In the genomic region with DNA sequence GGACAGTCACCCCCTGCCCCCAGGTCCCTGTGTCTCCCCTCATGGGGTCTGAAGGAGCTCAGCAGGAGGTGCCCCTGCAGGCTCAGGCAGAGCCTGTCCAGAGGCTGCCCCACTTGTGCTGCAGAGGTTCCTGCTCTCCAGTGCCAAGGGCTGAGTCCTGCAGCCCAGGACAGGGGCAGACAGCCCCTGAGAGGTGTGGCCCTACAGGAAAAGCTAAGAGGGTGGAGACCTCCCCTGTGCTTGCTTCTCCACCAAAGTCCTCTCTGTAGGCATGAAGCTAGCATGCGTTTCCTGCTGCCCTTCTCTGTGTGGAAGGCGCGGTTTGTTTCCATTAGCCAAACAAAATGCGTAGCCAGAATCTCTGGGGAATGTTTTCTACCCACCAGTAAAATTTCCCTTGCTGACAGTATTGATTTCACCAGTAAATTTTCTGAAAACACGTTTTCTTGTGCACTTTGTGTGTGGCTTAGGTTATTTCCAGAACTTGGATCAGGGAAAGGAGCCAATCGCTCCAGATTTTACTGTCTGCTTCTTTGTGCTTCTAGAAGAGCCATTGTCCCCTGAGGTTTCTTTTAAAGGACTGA, we compare ENCODE assay signal across 13 mouse cellular contexts. TPM values are rescaled to one million over a fixed set of nuclear protein-coding genes. Genes with fewer than 3 reads are reported as not detected.
DNase-seq lines count a peak whose midpoint lies in the region; ATAC-seq and TF ChIP-seq lines count a peak whose summit lies in the region.
"Not testable (repeated sequence)": the region's sequence is repeated elsewhere in the genome, so short reads cannot be mapped to it uniquely, and the experiment has no call there.
"Had no signal": no experiment of that assay in that cellular context is flagged by ENCODE, and none has a peak within 500 bp of the region (broad histone marks: within the 10 kb centered on the region; RNA-seq: fewer than 3 reads in every experiment).

No protein-coding gene starts in this region.

- DNase-seq in Patski (ENCODE audit: low read depth, low spot score); gastrocnemius, adult 2 months: not testable (repeated sequence)
- DNase-seq in kidney, postnatal 25 days = peak; percentile 24 to 67

- not testable (repeated sequence) for H3K4me1 ChIP-seq in heart, embryonic 16.5 days (ENCODE audit: control insufficient read depth, insufficient read depth, low read length); intestine, embryonic 15.5 days (replicated peaks)
- H3K4me1 ChIP-seq in liver, embryonic 16.5 days (ENCODE audit: control insufficient read depth, low read depth, low read length) = peaks cover 12% of the 10 kb centered on the region

- H3K9ac ChIP-seq in heart, embryonic 16.5 days (ENCODE audit: low read length); intestine, embryonic 15.5 days; liver, embryonic 16.5 days (ENCODE audit: low read depth, low read length): not testable (repeated sequence)

- CTCF ChIA-PET in Patski (lab: Charles Lee) = interaction anchor here (0.6 to 1.7 kb wide), 2 partner anchors 9 to 10 kb away, joined by 3 to 5 read pairs; no protein-coding TSS in a partner anchor

- not testable (repeated sequence) for H3K9me3 ChIP-seq in heart, embryonic 16.5 days (replicated peaks; ENCODE audit: control insufficient read depth, low read length); intestine, embryonic 15.5 days; liver, embryonic 16.5 days (replicated peaks; ENCODE audit: control insufficient read depth, low read length)

- H3K4me3 ChIP-seq in gastrocnemius, adult 2 months = 0 out of 2 replicates have a peak overlapping the region, but pooled peaks have one; percentile 32
- not testable (repeated sequence) for H3K4me3 ChIP-seq in heart, embryonic 16.5 days (ENCODE audit: low read length); intestine, embryonic 15.5 days (replicated peaks); liver, embryonic 16.5 days (ENCODE audit: low read depth, low read length)

- not testable (repeated sequence) for H3K27me3 ChIP-seq in Patski; heart, embryonic 16.5 days (ENCODE audit: control insufficient read depth, insufficient read depth, low read length); intestine, embryonic 15.5 days (replicated peaks); liver, embryonic 16.5 days (ENCODE audit: control insufficient read depth, insufficient read depth, low read depth, low read length)

- H3K27ac ChIP-seq in gastrocnemius, adult 2 months = peak overlapping the region; percentile 38
- H3K27ac ChIP-seq in heart, embryonic 16.5 days (ENCODE audit: low read length) = peak overlapping the region; percentile 23; the same call in 1 of the 2 replicates
- not testable (repeated sequence) for H3K27ac ChIP-seq in intestine, embryonic 15.5 days; liver, embryonic 16.5 days (ENCODE audit: low read length)

- H3K4me2 ChIP-seq in heart, embryonic 16.5 days (ENCODE audit: low read depth, low read length); intestine, embryonic 15.5 days (replicated peaks); liver, embryonic 16.5 days (ENCODE audit: low read depth, low read length): not testable (repeated sequence)

- POLR2A ChIA-PET in Patski (lab: Charles Lee) = not testable (repeated sequence)

- in situ Hi-C loops in Patski (cut with MboI; ENCODE audit: low pct_unique_long_range_greater_than_20kb) = not testable (repeated sequence)

- peak; percentile 12 for ATAC-seq in Patski
- ATAC-seq in heart, embryonic 16.5 days (replicated peaks; ENCODE audit: extremely low read depth, insufficient read depth, low FRiP score) = peak; percentile 49
- ATAC-seq in intestine, embryonic 15.5 days = peak; percentile 63
- ATAC-seq in liver, embryonic 16.5 days (ENCODE audit: low read depth) = peak; percentile 48; the same call in 1 of the 2 replicates
- peak; percentile 40; the same call in 1 of the 2 replicates for ATAC-seq in megakaryocyte-erythroid progenitor cell, adult 5-6 weeks (replicated peaks; ENCODE audit: low FRiP score, low TSS enrichment, poor library complexity, severe bottlenecking)

- H3K36me3 ChIP-seq in heart, embryonic 16.5 days (ENCODE audit: control insufficient read depth, insufficient read depth); intestine, embryonic 15.5 days; liver, embryonic 16.5 days (ENCODE audit: control insufficient read depth, insufficient read depth): not testable (repeated sequence)

- WGBS in heart, embryonic 16.5 days = 33% methylated on average over 6 of the region's 6 CpGs
- WGBS in intestine, embryonic 15.5 days = 18% methylated on average over 6 of the region's 6 CpGs
- WGBS in liver, embryonic 16.5 days (ENCODE audit: insufficient replicate concordance) = 15% methylated on average over 6 of the region's 6 CpGs

- intact Hi-C loops in gastrocnemius, adult 2 months (cut with DNase I) = not testable (repeated sequence)

- not testable (repeated sequence) for TF ChIP-seq CTCF in Patski (IDR thresholded peaks at IDR 0.05); gastrocnemius, adult 2 months (IDR thresholded peaks at IDR 0.05)

RNA-seq across cellular contexts. Expression of a gene that starts 6.9 kb away (rescaled TPM):
- polyA plus RNA-seq in Patski (2021) = not detected
- total RNA-seq in gastrocnemius, adult 2 months (2021) = not detected
- polyA plus RNA-seq in heart, embryonic 16.5 days (2015; fragmentation: Nextera tagmentation; extraction: Ambion mirVana) = not detected in 2 replicates
- polyA plus RNA-seq in intestine, embryonic 15.5 days (2015; fragmentation: Nextera tagmentation; extraction: Ambion mirVana) = not detected in 2 replicates
- polyA plus RNA-seq in liver, embryonic 16.5 days (2015; fragmentation: Nextera tagmentation; extraction: Ambion mirVana) = not detected in 2 replicates
- not detected in 2 replicates for total RNA-seq in megakaryocyte-erythroid progenitor cell, adult 5-6 weeks (2014; fragmentation: Nextera tagmentation)
- total RNA-seq in megakaryocyte-erythroid progenitor cell, adult 5-6 weeks (2017) = not detected in 2 replicates
- total RNA-seq: megakaryocyte, adult 5-6 weeks had no signal
- polyA plus RNA-seq: C2C12; forebrain, embryonic 12.5 days; heart, embryonic 11.5 days; limb, embryonic 10.5 days had no signal

RNA-seq across cellular contexts. Expression of a gene that starts 8.8 kb away (rescaled TPM):
- polyA plus RNA-seq in Patski (2021) = 0.01 TPM
- total RNA-seq in gastrocnemius, adult 2 months (2021) = not detected
- not detected in 2 replicates for polyA plus RNA-seq in heart, embryonic 16.5 days (2015; fragmentation: Nextera tagmentation; extraction: Ambion mirVana)
- 0.03 TPM in 1 of 2 replicates, not detected in the other for polyA plus RNA-seq in intestine, embryonic 15.5 days (2015; fragmentation: Nextera tagmentation; extraction: Ambion mirVana)
- polyA plus RNA-seq in liver, embryonic 16.5 days (2015; fragmentation: Nextera tagmentation; extraction: Ambion mirVana) = 0.12 TPM in 1 of 2 replicates, not detected in the other
- total RNA-seq in megakaryocyte-erythroid progenitor cell, adult 5-6 weeks (2014; fragmentation: Nextera tagmentation) = 0.28 TPM in 1 of 2 replicates, not detected in the other
- not detected in 2 replicates for total RNA-seq in megakaryocyte-erythroid progenitor cell, adult 5-6 weeks (2017)
- polyA plus RNA-seq: C2C12; heart, embryonic 11.5 days; limb, embryonic 10.5 days had no signal

RNA-seq across cellular contexts. Expression of a gene that starts 12.6 kb away (rescaled TPM):
- not detected for polyA plus RNA-seq in Patski (2021)
- not detected for total RNA-seq in gastrocnemius, adult 2 months (2021)
- not detected in 2 replicates for polyA plus RNA-seq in heart, embryonic 16.5 days (2015; fragmentation: Nextera tagmentation; extraction: Ambion mirVana)
- not detected in 2 replicates for polyA plus RNA-seq in intestine, embryonic 15.5 days (2015; fragmentation: Nextera tagmentation; extraction: Ambion mirVana)
- 0.02 TPM in 1 of 2 replicates, not detected in the other for polyA plus RNA-seq in liver, embryonic 16.5 days (2015; fragmentation: Nextera tagmentation; extraction: Ambion mirVana)
- total RNA-seq in megakaryocyte-erythroid progenitor cell, adult 5-6 weeks (2014; fragmentation: Nextera tagmentation) = not detected in 2 replicates
- total RNA-seq in megakaryocyte-erythroid progenitor cell, adult 5-6 weeks (2017) = 0.42 TPM in 1 of 2 replicates, not detected in the other
- total RNA-seq: layer of hippocampus, postnatal 25 days; megakaryocyte, adult 5-6 weeks had no signal
- polyA plus RNA-seq: C2C12; forebrain, embryonic 12.5 days; heart, embryonic 11.5 days; limb, embryonic 10.5 days had no signal

RNA-seq across cellular contexts. Expression of a gene that starts 25.0 kb away (rescaled TPM):
- not detected for polyA plus RNA-seq in Patski (2021)
- total RNA-seq in gastrocnemius, adult 2 months (2021) = not detected
- polyA plus RNA-seq in heart, embryonic 16.5 days (2015; fragmentation: Nextera tagmentation; extraction: Ambion mirVana) = not detected in 2 replicates
- not detected in 2 replicates for polyA plus RNA-seq in intestine, embryonic 15.5 days (2015; fragmentation: Nextera tagmentation; extraction: Ambion mirVana)
- not detected in 2 replicates for polyA plus RNA-seq in liver, embryonic 16.5 days (2015; fragmentation: Nextera tagmentation; extraction: Ambion mirVana)
- not detected in 2 replicates for total RNA-seq in megakaryocyte-erythroid progenitor cell, adult 5-6 weeks (2014; fragmentation: Nextera tagmentation)
- total RNA-seq in megakaryocyte-erythroid progenitor cell, adult 5-6 weeks (2017) = not detected in 2 replicates
- total RNA-seq: layer of hippocampus, postnatal 25 days; megakaryocyte, adult 5-6 weeks had no signal
- polyA plus RNA-seq: C2C12; forebrain, embryonic 12.5 days; heart, embryonic 11.5 days; limb, embryonic 10.5 days had no signal

RNA-seq across cellular contexts. Expression of a gene that starts 27.6 kb away (rescaled TPM):
- 0.12 TPM for polyA plus RNA-seq in Patski (2021)
- not detected for total RNA-seq in gastrocnemius, adult 2 months (2021)
- polyA plus RNA-seq in heart, embryonic 16.5 days (2015; fragmentation: Nextera tagmentation; extraction: Ambion mirVana) = not detected in 2 replicates
- not detected in 2 replicates for polyA plus RNA-seq in intestine, embryonic 15.5 days (2015; fragmentation: Nextera tagmentation; extraction: Ambion mirVana)
- polyA plus RNA-seq in liver, embryonic 16.5 days (2015; fragmentation: Nextera tagmentation; extraction: Ambion mirVana) = not detected in 2 replicates
- total RNA-seq in megakaryocyte-erythroid progenitor cell, adult 5-6 weeks (2014; fragmentation: Nextera tagmentation) = not detected in 2 replicates
- total RNA-seq in megakaryocyte-erythroid progenitor cell, adult 5-6 weeks (2017) = 0.19 and 0.38 TPM in 2 replicates
- polyA plus RNA-seq: heart, embryonic 11.5 days had no signal

Comparison
In these comparisons a context has a peak if more than half of its experiments do, and no peak if none do; other contexts are left out.
1. ATAC-seq: peak in every context shown above with its lines; median percentile 63 in intestine, embryonic 15.5 days; 49 in heart, embryonic 16.5 days; 48 in liver, embryonic 16.5 days; 40 in megakaryocyte-erythroid progenitor cell, adult 5-6 weeks; 12 in Patski.